Mouse (Mus musculus) gastrocnemius, postnatal 10 days (tissue): Measurements from ENCODE around the gene Cited4. TPM values are rescaled to one million over a fixed set of nuclear protein-coding genes. Genes with fewer than 3 reads are reported as not detected.

ENCODE experiments used
- DNase-seq: peaks from one replicate; pipeline ENCODE4 v3.0.0; 2021; ENCODE audit warnings: mixed read lengths
- total RNA-seq, 2 experiments: library from RNA; stranded (reverse); gene quantifications; 2 replicates each; pipeline ENCODE4 v1.2.3; 2021

Cited4 gene
- total RNA-seq, 2 experiments from 2014 or later = 34.6 to 35.7 TPM

DNA sequence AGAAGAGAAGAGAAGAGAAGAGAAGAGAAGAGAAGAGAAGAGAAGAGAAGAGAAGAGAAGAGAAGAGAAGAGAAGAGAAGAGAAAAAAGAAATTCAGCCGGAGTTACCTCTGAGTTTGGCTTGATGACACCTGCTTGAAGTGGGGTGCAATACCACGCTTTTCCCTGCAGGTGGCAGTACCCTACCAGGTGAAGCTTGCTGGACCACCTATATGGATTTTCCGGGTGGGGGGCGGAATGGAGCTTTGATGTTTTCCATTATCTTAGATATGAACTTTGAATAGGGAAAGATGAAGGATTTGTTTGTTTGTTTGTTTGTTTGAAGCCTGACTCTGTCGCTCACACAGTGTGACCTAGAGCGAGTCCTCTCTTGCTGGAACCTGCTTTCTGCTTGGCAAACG, 14.6 kb downstream of the Cited4 start:
- DNase-seq = no peak

DNA sequence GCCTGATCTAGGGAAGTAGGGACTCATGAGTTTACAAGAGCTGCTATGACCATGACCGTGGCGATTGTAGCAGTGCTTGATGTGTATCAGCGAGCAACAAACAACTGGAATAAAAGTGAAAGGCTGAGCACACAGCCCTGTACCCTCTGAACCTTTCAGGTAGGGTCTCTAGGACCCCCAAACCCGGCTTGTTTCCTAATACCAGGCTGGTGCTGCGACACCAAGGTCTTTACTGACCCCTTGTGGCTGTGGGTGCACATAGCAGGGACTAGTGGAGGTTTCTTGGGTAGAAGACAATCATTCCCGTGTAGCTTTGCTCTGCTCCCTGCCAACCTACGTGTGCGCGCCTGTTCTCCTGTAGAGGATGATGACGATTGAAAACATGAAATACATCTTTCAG, 15.8 kb downstream of the Cited4 start:
- peak; percentile 54 for DNase-seq

DNA sequence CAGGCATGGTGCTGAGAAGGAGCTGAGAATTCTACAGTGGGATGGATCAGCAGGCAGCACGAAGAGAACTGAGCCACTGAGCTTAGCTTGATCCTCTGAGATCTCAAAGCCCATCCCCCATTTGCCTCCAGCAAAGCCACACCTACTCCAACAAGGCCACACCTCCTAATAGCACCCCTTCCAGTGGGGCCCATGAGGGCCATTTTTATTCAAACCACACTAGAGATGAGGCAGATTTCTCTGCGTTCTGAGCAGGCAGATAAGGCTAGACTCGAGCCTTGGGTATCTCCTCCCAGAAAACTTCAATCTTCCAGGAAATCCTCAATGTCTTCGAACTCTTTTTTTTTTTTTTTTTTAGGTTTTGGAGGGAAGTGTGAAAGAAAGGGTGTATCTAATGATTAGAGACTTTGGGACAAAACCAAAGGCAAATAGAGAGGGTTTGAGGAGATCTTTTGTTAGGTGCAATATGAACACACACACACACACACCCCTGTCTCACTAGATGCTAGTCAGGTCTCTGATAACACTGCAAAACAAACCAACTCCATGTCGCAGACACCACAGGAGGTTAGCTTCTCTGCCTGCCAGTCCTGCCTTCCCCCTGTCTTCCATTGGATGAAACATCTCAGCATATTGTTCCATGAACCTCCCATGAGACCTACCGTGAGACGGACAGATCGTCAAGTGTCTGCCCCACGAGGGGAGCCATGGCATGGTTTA, 17.1 kb downstream of the Cited4 start:
- DNase-seq = no peak

DNA sequence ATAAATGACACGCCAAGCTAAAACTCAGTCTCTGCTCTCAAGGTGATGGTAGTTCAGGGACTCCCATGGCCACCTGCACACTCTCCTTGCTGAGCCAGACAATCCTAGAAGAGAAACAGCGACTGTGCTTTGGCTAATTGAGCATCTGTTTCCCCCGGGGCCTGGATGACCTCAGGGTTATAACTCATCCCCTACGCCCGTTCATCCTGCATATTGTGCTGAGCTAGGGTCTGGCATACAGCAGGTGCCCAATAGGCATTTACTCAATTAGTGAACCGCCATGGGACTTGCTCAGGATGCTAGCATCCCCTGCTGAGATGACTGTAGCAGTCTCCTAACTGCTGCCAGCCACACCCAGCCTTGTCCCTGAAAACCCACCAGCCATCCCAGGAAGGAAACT, 20.9 kb downstream of the Cited4 start:
- DNase-seq = no peak

DNA sequence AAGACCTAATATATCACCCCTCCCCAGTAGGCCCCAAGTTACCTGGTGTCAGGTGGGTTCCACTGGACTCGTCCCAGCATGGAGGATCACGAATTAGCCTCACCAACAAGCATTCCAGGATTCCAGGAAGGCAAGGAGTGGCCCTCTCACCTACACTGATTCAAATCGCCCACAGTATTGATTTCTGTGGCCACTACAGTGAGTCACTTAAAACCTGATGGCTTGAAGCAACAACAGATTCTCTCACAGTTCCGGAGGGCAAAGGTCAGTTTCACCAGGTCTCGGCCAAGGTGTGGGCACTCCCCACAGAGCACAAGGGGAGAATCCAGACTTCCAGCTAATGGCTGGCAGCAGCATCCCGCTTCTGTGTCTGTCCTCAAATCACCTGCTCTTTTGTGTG, 22.9 kb downstream of the Cited4 start:
- no peak for DNase-seq

GRCm38 (mm10) chr4:120692717-120693116, 26.3 kb downstream of the Cited4 start:
- peak; percentile 80 for DNase-seq

GRCm38 (mm10) chr4:120697353-120697752, 31.0 kb downstream of the Cited4 start:
- no peak for DNase-seq

GRCm38 (mm10) chr4:120697799-120698484, 31.6 kb downstream of the Cited4 start:
- no peak for DNase-seq

GRCm38 (mm10) chr4:120701180-120701579, 34.8 kb downstream of the Cited4 start:
- DNase-seq = peak; percentile 47

DNA sequence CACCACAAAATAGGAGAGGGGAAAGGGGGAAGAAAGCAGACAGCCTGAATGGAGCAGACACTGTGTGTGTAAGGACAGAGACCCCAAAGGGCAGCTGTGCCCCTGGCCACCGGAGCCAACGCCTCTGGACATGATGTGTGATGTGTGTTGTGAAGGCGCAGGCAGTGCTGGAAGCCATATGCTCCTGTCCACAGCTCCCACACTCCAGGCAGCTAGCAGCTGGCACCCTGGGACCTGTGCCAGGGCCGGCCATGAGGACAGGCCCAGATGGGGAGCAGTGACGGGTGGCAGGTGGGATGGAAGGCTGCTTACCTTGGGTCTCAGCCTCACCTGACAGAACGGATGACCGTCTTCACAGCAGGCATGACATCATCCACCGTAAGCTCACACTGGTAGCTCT, 35.7 kb downstream of the Cited4 start:
- peak; percentile 55 for DNase-seq

DNA sequence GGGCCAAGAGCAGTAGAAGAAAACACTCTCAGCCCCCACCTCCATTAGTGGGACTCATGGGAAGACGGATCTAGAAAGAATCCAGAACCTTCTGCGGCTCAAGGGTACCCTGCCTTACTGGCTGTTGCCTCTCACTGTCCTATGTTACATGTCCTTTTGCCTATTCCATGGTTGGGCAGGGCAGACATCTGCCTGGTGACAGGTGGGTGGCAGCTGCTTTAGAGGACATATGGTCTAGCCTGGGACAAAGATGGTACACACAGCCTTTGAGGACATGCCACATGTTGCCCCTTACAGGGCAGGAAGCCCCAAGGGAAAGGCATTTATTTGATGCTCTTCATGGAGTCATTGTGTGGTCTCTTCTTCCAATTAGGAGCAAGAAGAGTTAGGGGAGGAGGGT, 36.1 kb downstream of the Cited4 start:
- DNase-seq = no peak

- DNase-seq = no peak
Measured at GRCm38 (mm10) chr4:120712236-120712635, 45.9 kb downstream of the Cited4 start.

DNA sequence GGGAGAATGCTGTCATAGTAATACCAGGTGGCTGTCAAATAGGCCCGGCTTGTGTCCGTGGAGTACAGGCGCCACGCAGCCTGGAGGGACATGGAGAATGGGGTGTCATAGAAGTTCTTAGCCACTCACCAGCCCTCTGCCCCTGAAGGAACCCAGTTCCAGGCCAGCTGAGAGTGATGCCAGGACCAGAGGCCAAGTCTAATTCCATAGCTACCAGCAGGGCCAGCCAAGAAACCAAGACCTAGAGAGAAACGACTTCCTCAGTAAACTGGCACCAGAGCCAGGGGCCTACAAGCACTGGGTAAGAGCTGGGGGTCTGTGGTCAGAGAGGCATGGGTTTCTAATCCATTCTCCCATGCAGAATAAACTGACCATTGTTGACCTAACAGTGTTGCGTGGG, 46.6 kb downstream of the Cited4 start:
- no peak for DNase-seq

DNA sequence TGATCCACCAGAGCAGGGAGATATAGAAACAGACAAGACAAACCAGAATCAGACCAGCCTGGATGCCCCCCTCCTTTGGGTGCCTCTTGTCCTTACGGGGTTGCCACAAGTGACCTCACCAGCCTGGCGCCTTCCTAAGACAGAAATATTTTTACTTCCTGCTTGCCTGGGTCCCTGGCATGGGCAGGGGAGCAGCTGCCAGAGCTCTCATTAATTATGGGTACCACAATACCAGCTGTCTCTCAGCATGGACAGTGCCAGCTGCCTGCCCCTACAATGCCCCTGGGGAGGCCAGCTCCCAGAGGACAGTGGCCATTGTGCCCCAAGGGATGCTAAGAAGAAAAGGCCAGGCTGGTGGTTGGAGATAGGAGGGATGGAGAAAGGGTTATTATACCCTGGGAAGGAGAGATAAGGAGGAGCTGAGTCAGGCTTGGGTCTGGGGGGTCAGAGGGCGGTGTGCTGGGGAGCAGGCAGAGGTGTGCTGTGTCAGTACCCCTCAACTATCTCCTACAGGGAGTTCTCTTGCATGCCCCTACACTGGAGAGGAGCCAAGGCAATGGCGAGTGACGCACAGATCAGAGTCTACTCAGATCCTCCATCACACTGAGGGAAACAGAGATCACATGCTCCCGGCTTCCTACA, 47.6 kb downstream of the Cited4 start:
- DNase-seq = no peak

GRCm38 (mm10) chr4:120716141-120716571, 49.8 kb downstream of the Cited4 start:
- DNase-seq = peak; percentile 58

DNA sequence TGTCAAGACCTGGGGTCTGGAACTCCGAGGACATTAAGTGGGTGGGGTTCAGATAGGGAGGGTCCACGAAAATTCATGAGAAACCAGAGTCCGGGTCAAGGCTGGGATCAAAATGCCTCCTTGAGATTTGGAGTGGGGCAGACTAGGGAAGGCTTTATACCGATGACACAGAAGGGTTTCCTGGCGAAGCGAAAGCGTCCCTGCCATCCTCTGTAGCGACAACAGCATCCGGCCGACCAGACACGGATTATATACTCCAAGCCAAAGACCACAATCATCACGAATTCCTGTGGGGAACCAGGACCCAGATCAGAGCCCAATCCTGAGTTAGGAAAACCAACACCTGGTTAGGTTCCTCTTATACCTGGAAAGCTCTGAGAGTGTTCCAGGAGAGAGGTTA, 50.4 kb downstream of the Cited4 start:
- DNase-seq = no peak

Other genes with a start within 250 kb of the Cited4 start
- under 1 TPM in 1 of 2 experiments, not detected in 1; 0.21 TPM for gene Slfnl1, start 134.3 kb upstream of the Cited4 start, total RNA-seq
- gene Ctps, start 96.3 kb upstream of the Cited4 start, total RNA-seq = 10 to 100 TPM; 19.7 to 24.4 TPM
- not detected for gene Gm8439, start 77.8 kb upstream of the Cited4 start, total RNA-seq
- 10 to 100 TPM; 20.2 to 22.3 TPM for gene Kcnq4, start 82.0 kb downstream of the Cited4 start, total RNA-seq
- 10 to 100 TPM; 47.2 to 55.8 TPM for gene Nfyc, start 165.0 kb downstream of the Cited4 start, total RNA-seq
- gene Rims3, start 188.2 kb downstream of the Cited4 start, total RNA-seq = under 1 TPM; 0.20 to 0.40 TPM